Mouse (Mus musculus) lung, adult 2 months (tissue): ENCODE data around the gene Babam2.

Experiments
- CTCF ChIP-seq: fragments of 200-500 bp; IDR thresholded peaks from 2 replicates; pipeline ENCODE4 v1.5.1; 2011; ENCODE audit warnings: mild to moderate bottlenecking, low read length, control low read depth; ENCODE audit not compliant: insufficient read depth
- POLR2A ChIP-seq: fragments of 200-500 bp; IDR thresholded peaks from 2 replicates; pipeline ENCODE4 v1.6.1; 2011; ENCODE audit warnings: low read depth, mild to moderate bottlenecking, control low read depth, low read length, borderline replicate concordance; ENCODE audit errors: extremely low read depth

- TF ChIP-seq CTCF: no peak
- no peak for TF ChIP-seq POLR2A
Observed at GRCm38 (mm10) chr5:32052467-32052866, 355.0 kb downstream of the Babam2 start.
